Mouse (Mus musculus): ENCODE data around the gene Knop1. TPM values are rescaled to one million over a fixed set of nuclear protein-coding genes. Genes with fewer than 3 reads are reported as not detected.

Knop1 gene
- polyA plus RNA-seq, 1 experiment from 2014 or later = 126 TPM

DNA sequence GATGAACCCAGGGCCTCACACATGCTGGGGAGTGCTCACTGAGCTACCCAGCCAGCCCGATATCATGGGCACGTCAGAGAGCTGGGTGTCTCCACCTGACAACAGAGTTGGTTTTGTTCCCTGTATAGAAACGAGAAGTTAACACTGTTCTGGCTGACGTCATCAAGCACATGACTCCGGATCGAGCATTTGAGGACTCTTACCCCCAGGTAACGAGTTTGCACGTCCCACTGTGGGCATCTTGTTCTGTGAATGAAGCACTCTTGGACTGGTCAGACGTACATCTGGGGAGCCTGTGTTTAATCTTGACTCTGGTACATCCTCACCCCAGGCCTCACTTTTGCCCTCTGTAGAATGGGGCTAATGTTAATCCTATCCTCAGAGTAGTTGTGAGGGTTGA is 59.2 kb downstream of the Knop1 start:
- H3K27ac ChIP-seq = no peak overlapping the region
- WGBS = 90% methylated on average over 9 of the region's 9 CpGs
- H3K4me3 ChIP-seq (replicated peaks) = no peak overlapping the region
- H3K4me1 ChIP-seq (replicated peaks) = no peaks in the 10 kb centered on the region
- no peaks in the 10 kb centered on the region for H3K9me3 ChIP-seq
- H3K36me3 ChIP-seq = peaks cover 79% of the 10 kb centered on the region
- H3K27me3 ChIP-seq = no peaks in the 10 kb centered on the region
- H3K4me2 ChIP-seq = no peak overlapping the region
- ATAC-seq (ENCODE audit: insufficient number of reproducible peaks, insufficient read depth, low FRiP score, low TSS enrichment, low read depth) = no peak
- no peak overlapping the region for H3K9ac ChIP-seq (replicated peaks)

DNA sequence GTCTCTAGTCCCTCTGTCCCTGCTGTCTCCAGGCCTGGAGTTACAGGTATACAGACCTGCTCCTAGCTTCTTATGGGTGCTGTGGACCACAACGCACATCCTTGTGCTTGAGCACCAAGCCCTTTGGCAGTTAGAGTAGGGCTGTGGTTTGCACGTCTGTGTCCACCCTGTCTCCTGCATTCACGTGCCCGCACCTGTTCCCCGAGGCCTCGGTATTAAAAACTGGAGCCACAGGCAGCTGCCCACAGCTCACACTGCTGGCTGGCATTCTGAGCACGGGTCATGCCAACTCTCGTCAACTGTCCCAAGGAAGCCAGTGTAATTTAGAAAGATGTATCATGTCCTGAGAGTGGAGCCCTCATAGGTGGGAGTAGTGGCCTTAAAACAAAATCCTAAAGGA is 60.3 kb downstream of the Knop1 start:
- H3K36me3 ChIP-seq = peaks cover 79% of the 10 kb centered on the region
- H3K27me3 ChIP-seq = no peaks in the 10 kb centered on the region
- no peak overlapping the region for H3K27ac ChIP-seq
- H3K9ac ChIP-seq (replicated peaks) = no peak overlapping the region
- H3K4me3 ChIP-seq (replicated peaks) = no peak overlapping the region
- no peaks in the 10 kb centered on the region for H3K9me3 ChIP-seq
- no peak for ATAC-seq (ENCODE audit: insufficient number of reproducible peaks, insufficient read depth, low FRiP score, low TSS enrichment, low read depth)
- H3K4me2 ChIP-seq = no peak overlapping the region
- no peaks in the 10 kb centered on the region for H3K4me1 ChIP-seq (replicated peaks)
- 91% methylated on average over 8 of the region's 8 CpGs for WGBS

DNA sequence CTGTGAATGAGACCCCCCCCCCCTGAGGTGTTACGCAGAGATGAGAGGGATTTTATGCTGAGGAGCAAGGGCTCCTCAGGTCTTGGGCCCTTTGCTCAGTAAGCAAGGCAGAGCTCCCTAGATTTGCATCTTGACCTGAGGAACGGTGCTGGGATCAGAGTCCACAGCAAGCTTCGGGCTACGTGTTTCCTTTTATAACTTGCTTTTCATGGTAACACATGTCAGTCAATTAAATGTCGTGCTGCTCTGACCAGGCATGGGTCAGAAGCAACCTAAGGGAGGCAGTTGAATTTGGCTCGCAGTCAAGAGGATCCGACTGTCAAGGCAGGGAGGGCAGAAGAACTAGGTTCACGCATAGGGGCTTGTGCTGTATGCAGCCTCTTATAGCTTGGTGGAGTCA is 62.2 kb downstream of the Knop1 start:
- H3K4me1 ChIP-seq (replicated peaks) = no peaks in the 10 kb centered on the region
- no peak overlapping the region for H3K9ac ChIP-seq (replicated peaks)
- no peak overlapping the region for H3K4me2 ChIP-seq
- 91% methylated on average over 8 of the region's 8 CpGs for WGBS
- H3K27me3 ChIP-seq = no peaks in the 10 kb centered on the region
- ATAC-seq (ENCODE audit: insufficient number of reproducible peaks, insufficient read depth, low FRiP score, low TSS enrichment, low read depth) = no peak
- H3K36me3 ChIP-seq = peaks cover 78% of the 10 kb centered on the region
- no peak overlapping the region for H3K4me3 ChIP-seq (replicated peaks)
- H3K27ac ChIP-seq = no peak overlapping the region
- no peaks in the 10 kb centered on the region for H3K9me3 ChIP-seq

Other genes with a start within 250 kb of the Knop1 start
- 67.7 and 72.7 TPM in 2 replicates for gene Gde1, start 150.5 kb downstream of the Knop1 start, polyA plus RNA-seq (2016; fragmentation: Nextera tagmentation; extraction: Ambion mirVana)
- gene Ccp110, start 143.7 kb downstream of the Knop1 start, polyA plus RNA-seq (2016; fragmentation: Nextera tagmentation; extraction: Ambion mirVana) = 31.8 and 33.2 TPM in 2 replicates
- gene Vps35l, start 116.0 kb downstream of the Knop1 start, polyA plus RNA-seq (2016; fragmentation: Nextera tagmentation; extraction: Ambion mirVana) = 69.8 and 73.7 TPM in 2 replicates
- gene Iqck, start 502 bp downstream of the Knop1 start, polyA plus RNA-seq (2016; fragmentation: Nextera tagmentation; extraction: Ambion mirVana) = 2.3 and 2.8 TPM in 2 replicates
- gene Gprc5b, start 139.0 kb upstream of the Knop1 start, polyA plus RNA-seq (2016; fragmentation: Nextera tagmentation; extraction: Ambion mirVana) = 7.5 and 8.1 TPM in 2 replicates

Data from limb, embryonic 12.5 days (tissue).